Mouse (Mus musculus): ENCODE measurements around the gene Cpn1. TPM values are rescaled to one million over a fixed set of nuclear protein-coding genes. Genes with fewer than 3 reads are reported as not detected.
A peak's percentile ranks its signal among the peaks of the same experiment; 100 is the strongest.

Cpn1 gene
- polyA plus RNA-seq, 1 experiment from 2014 or later: 0.32 TPM

DNA sequence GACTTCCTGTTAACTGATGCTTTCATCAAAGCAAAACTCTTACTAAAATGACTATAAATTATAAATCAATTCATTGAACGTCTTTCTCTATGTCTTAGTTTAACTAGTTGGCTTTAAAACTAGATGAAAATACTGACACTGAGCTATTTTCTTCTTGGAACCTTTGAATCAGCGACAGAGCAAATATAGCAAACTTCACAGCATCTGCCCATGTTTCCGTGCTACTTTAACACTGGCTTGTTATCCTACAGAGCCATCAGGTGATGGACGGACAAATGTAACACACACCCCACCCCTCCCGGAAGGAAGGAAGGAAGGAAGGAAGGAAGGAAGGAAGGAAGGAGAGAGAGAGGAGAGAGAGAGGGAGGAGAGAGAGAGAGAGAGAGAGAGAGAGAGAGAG lies 58.4 kb downstream of the Cpn1 start:
- ATAC-seq (ENCODE audit: low FRiP score): no peak
- H3K27ac ChIP-seq: no peak overlapping the region
- no peak overlapping the region for H3K4me2 ChIP-seq
- no peaks in the 10 kb centered on the region for H3K36me3 ChIP-seq
- no peaks in the 10 kb centered on the region for H3K27me3 ChIP-seq
- WGBS: 80% methylated on average over 5 of the region's 5 CpGs
- no peak overlapping the region for H3K4me3 ChIP-seq
- peaks cover 17% of the 10 kb centered on the region; the same call in 1 of the 2 replicates for H3K4me1 ChIP-seq (replicated peaks)
- H3K9ac ChIP-seq: no peak overlapping the region
- no peaks in the 10 kb centered on the region for H3K9me3 ChIP-seq

DNA sequence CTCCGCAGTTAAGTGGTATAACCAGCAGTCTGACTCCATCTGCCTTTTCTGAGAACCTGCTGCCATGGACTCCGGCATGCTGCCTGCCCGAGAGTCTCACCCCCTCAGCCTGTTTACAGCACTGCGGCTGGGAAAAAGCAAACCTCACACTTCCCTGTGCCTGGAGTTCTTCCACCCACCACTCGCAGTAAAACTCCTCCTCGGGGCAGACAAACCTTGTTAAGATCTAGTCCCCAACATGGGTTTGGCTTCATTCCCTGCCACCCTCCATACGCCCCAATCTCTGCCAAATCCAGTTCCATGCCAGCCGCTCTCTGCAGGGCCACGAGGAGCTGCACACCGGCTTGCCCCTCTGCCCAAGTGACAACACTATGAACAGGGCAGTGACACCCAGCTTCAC lies 59.3 kb downstream of the Cpn1 start:
- Histone ChIP-seq H3K9ac (no peak overlapping the region), H3K27ac (no peak overlapping the region)
- ATAC-seq (ENCODE audit: low FRiP score): no peak

DNA sequence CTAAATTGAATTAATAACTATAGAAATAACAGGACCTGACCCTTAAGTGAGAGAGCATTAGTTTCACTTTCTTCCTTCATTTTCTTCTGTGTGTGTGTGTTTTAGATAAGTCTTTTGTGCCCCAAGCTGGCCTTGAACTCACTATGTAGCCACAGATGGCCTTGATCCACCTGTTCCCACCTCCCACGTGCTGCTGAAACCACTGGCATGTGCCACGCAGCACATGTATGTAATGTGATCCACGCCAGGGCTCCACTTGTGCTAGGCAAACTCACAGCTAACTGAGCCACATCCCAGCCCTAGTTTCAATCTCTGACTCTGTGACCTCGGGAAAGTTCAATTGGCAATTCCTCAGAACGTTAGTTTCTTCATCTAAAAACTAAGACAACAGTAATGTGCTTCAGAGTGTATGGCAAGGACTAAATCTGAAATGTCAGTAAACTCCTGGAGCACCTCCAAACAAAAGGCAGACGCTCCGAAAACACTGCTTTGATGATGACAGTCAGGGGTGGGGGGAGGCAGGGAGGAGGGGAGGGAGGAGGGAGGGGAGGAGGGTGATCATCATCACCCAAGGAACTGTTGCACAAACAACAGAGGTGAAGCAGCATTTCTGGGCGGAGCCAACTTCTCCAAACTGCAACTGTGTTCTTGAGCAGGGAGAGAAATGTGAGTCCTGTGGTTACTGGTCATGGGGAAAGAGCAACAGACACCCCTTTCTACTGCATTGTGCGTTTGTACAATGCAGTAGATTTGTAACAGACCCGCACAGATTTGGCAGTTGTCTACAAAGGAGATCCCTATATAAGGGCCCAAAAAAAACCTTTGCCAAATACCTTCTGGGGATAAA lies 60.0 kb downstream of the Cpn1 start:
- Histone ChIP-seq H3K4me1 (replicated peaks) (peaks cover 17% of the 10 kb centered on the region; the same call in 1 of the 2 replicates), H3K27ac (no peak overlapping the region), H3K9ac (no peak overlapping the region), H3K36me3 (no peaks in the 10 kb centered on the region), H3K9me3 (no peaks in the 10 kb centered on the region), H3K4me3 (no peak overlapping the region), H3K27me3 (no peaks in the 10 kb centered on the region), H3K4me2 (no peak overlapping the region)
- ATAC-seq (ENCODE audit: low FRiP score): no peak
- 76% methylated on average over 10 of the region's 10 CpGs for WGBS

More for the DNA sequence above, 59.3 kb downstream of the Cpn1 start:
- no peaks in the 10 kb centered on the region for H3K36me3 ChIP-seq
- no peaks in the 10 kb centered on the region for H3K27me3 ChIP-seq
- WGBS: 80% methylated on average over 10 of the region's 10 CpGs
- H3K4me2 ChIP-seq: no peak overlapping the region
- no peak overlapping the region for H3K4me3 ChIP-seq
- no peaks in the 10 kb centered on the region for H3K9me3 ChIP-seq
- peaks cover 17% of the 10 kb centered on the region; the same call in 1 of the 2 replicates for H3K4me1 ChIP-seq (replicated peaks)

DNA sequence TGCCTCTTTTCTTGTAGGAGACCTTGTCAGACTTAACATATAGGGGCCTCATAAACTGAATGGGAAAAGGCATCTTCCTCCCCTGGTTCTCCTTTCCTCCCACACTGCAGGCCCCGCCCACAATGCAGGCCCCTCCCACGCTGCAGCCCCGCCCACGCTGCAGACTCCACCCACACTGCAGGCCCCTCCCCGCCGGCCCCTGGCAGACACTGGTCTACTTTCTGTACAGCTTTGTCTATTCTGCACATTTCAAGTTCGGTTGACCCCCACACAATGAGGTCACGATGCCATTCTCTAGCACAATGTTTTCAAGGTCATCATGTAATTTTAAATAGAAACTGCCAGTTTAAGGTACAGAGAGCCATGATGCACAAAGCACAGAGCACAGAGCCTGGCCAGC lies 62.0 kb downstream of the Cpn1 start:
- 73% methylated on average over 8 of the region's 8 CpGs for WGBS
- H3K27me3 ChIP-seq: 0 out of 2 replicates have a peak, but pooled peaks cover 7% of the 10 kb centered on the region
- no peak overlapping the region for H3K27ac ChIP-seq

DNA sequence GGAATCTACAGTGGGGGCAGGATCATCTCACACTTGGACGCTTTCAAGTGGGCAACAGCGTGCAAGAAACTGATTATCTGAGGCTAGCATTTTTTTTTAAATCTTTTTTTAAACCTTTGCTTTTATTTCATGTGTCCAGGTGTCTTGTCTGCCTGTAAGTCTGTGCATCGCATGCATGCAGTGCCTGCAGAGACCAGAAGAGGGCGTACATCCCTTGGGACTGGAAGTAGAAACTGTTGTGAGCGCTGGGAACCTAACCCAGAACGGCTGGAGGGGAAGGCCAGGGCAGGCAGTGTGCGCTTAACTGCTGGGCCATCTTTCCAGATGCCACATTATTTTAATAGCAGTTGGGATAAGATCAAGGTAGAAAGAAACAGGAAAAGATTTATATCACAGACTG lies 63.4 kb downstream of the Cpn1 start:
- H3K27me3 ChIP-seq: 0 out of 2 replicates have a peak, but pooled peaks cover 7% of the 10 kb centered on the region
- H3K4me3 ChIP-seq: no peak overlapping the region
- 95% methylated on average over 7 of the region's 7 CpGs for WGBS
- H3K4me2 ChIP-seq: no peak overlapping the region
- ATAC-seq (ENCODE audit: low FRiP score): no peak
- H3K36me3 ChIP-seq: no peaks in the 10 kb centered on the region
- H3K9me3 ChIP-seq: no peaks in the 10 kb centered on the region
- H3K4me1 ChIP-seq (replicated peaks): peaks cover 16% of the 10 kb centered on the region
- no peak overlapping the region for H3K9ac ChIP-seq
- no peak overlapping the region for H3K27ac ChIP-seq

More for the DNA sequence above, 62.0 kb downstream of the Cpn1 start:
- Histone ChIP-seq H3K9me3 (no peaks in the 10 kb centered on the region), H3K4me2 (no peak overlapping the region), H3K36me3 (no peaks in the 10 kb centered on the region), H3K4me3 (no peak overlapping the region), H3K4me1 (replicated peaks) (peaks cover 16% of the 10 kb centered on the region), H3K9ac (no peak overlapping the region)
- no peak for ATAC-seq (ENCODE audit: low FRiP score)

DNA sequence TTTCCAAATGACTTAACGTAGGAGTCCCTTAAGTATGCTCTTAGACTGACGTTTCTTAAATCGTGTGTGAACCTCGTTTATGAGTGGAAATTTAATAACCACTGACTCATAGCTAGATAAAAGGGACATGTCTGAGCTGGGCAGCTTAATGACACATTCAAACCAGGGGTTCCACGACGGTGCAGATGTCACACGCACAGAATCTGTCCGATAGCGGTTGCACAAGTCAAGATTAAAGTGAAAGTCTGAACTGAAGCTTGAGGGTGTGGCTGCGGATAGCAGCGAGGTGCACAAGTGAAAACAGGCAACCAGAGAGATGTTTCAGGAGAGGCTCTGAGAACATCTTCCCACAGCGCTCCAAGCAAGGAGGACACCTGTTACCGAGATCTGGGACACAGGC lies 64.9 kb downstream of the Cpn1 start:
- no peaks in the 10 kb centered on the region for H3K9me3 ChIP-seq
- WGBS: 65% methylated on average over 13 of the region's 13 CpGs
- ATAC-seq (ENCODE audit: low FRiP score): no peak
- no peak overlapping the region for H3K4me2 ChIP-seq
- H3K27me3 ChIP-seq: 0 out of 2 replicates have a peak, but pooled peaks cover 7% of the 10 kb centered on the region
- no peak overlapping the region for H3K27ac ChIP-seq
- H3K9ac ChIP-seq: no peak overlapping the region
- H3K4me1 ChIP-seq (replicated peaks): peaks cover 16% of the 10 kb centered on the region
- H3K4me3 ChIP-seq: no peak overlapping the region
- H3K36me3 ChIP-seq: no peaks in the 10 kb centered on the region

DNA sequence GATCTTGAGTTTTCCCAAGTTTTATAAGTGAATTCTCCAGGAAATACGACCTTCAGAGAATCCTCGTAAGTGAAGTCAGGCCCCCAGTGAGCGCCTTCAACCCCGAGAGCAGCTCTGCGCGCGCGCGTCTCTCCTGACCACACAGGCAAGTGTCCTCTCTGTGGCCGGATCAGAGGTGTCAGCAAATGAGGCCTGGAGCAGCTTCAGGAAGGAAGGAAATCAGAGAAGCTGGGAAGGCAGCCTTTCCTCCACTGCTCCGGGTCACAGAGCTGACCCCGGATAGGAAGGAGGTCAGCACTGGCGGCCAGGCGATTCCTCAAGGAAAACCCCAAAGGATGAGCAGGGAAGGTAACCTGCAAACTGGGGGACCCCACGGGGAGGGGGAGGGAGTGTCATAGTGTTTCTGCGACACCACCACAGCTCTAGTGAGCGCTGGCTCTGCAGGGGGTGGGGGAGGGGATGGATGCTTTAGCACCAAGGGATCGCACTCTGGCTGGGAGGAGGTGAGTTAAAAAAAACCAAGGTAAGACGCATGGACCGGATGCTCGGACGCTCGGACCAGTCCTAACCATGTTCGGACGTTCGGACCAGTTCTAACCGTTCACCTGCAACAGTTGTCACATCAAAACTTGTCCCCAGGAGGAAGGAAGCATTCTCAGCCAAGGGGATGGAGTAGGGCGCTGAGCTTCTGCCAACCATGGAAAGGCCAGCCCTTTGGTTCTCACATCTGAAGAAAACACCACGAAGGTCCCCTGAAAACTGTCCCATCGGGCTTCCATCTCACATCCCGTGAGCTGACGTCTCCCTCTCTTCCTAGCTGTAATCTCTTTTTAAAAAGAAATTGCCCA lies 65.7 kb downstream of the Cpn1 start:
- Histone ChIP-seq H3K36me3 (no peaks in the 10 kb centered on the region), H3K9ac (peak overlapping the region; percentile 29; the same call in 1 of the 2 replicates), H3K9me3 (no peaks in the 10 kb centered on the region), H3K27me3 (0 out of 2 replicates have a peak, but pooled peaks cover 7% of the 10 kb centered on the region), H3K4me3 (no peak overlapping the region), H3K27ac (no peak overlapping the region), H3K4me2 (peak overlapping the region; percentile 15), H3K4me1 (replicated peaks) (peaks cover 15% of the 10 kb centered on the region)
- no peak for ATAC-seq (ENCODE audit: low FRiP score)
- 18% methylated on average over 32 of the region's 32 CpGs for WGBS

DNA sequence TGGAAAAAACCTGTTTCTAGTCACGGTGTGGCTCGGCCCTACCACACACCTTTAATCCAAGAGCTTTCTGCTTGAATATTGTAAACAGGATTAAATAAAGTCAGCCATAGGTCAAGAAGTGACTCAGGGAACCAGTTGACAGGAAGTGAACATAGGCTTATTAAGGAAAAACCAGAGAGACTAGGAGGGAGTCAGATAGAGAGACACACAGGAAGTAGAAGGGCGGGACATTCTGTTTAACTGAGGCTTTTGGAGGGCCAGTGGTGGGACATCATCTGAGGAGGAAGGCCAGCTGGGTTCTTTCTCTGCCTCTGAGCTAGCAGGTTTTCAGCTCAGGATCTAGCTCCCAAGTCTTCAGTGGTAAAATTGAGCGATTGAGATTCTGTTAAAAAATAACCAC lies 66.5 kb downstream of the Cpn1 start:
- no peak for ATAC-seq (ENCODE audit: low FRiP score)
- Histone ChIP-seq H3K27ac (no peak overlapping the region), H3K4me2 (no peak overlapping the region), H3K9ac (no peak overlapping the region), H3K4me1 (replicated peaks) (peaks cover 9% of the 10 kb centered on the region), H3K36me3 (no peaks in the 10 kb centered on the region), H3K27me3 (0 out of 2 replicates have a peak, but pooled peaks cover 7% of the 10 kb centered on the region), H3K9me3 (no peaks in the 10 kb centered on the region), H3K4me3 (no peak overlapping the region)
- 94% methylated on average over 4 of the region's 4 CpGs for WGBS

DNA sequence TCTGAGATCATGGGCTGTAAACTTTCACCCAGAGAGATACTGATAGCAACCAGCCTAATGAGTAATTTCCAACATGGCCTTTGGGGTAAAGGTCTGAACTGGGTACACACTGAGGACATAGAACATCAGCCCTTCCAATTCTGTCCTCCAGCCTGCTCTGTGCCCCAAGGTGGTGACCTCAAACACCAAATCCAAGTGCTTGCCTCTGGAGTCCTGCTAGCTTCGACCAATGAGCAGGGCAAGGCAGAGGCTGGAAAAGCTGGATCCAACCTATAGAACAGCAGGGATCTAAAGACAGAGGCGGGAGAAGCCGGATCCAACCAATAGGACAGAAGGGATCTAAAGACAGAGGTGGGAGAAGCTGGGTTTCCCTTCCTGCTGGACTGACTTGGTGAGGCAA lies 67.5 kb downstream of the Cpn1 start:
- Histone ChIP-seq H3K4me3 (no peak overlapping the region), H3K4me1 (replicated peaks) (peaks cover 9% of the 10 kb centered on the region), H3K9ac (no peak overlapping the region), H3K4me2 (no peak overlapping the region), H3K9me3 (no peaks in the 10 kb centered on the region), H3K36me3 (no peaks in the 10 kb centered on the region), H3K27ac (no peak overlapping the region), H3K27me3 (0 out of 2 replicates have a peak, but pooled peaks cover 7% of the 10 kb centered on the region)
- 80% methylated on average over 3 of the region's 3 CpGs for WGBS
- no peak for ATAC-seq (ENCODE audit: low FRiP score)

DNA sequence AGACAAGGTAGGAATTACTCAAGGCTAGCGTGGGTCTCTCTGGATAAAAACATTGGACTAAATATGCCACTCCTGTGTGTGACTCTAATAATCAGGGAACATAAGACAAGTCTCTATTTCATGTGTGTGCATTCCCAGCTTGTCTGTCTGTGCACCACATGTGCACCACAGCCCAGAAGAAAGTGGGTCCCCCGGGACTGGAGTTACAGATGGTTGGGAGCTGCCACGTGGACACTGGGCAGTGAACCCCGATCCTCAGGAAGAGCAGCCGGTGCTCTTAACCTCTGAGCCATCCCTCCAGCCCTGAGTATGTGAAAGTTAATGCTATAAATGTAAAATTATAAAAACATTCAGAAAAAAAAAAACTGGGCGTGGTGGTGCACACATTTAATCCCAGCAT lies 68.6 kb downstream of the Cpn1 start:
- no peak overlapping the region for H3K4me3 ChIP-seq
- H3K4me2 ChIP-seq: no peak overlapping the region
- 82% methylated on average over 6 of the region's 6 CpGs for WGBS
- H3K36me3 ChIP-seq: no peaks in the 10 kb centered on the region
- H3K27ac ChIP-seq: no peak overlapping the region
- no peak overlapping the region for H3K9ac ChIP-seq
- H3K9me3 ChIP-seq: no peaks in the 10 kb centered on the region
- no peak for ATAC-seq (ENCODE audit: low FRiP score)
- H3K27me3 ChIP-seq: 0 out of 2 replicates have a peak, but pooled peaks cover 7% of the 10 kb centered on the region
- peaks cover 9% of the 10 kb centered on the region for H3K4me1 ChIP-seq (replicated peaks)

DNA sequence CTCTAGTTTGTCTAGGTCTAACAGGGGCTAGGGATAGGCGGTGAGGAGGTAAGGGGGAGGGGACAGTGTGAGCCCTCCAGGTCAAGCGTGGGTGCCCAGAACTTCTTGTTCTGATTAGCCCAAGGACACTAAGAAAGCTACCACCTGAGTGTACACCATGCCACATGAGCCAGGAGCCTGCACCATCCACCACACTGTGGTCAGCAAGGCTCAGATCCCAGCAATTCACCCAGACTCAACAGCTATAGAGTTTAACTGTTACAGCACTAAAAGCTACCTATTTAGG lies 69.0 kb downstream of the Cpn1 start:
- H3K9me3 ChIP-seq: no peaks in the 10 kb centered on the region
- no peak overlapping the region for H3K27ac ChIP-seq
- H3K4me2 ChIP-seq: no peak overlapping the region
- H3K4me1 ChIP-seq (replicated peaks): peaks cover 9% of the 10 kb centered on the region
- H3K9ac ChIP-seq: no peak overlapping the region
- H3K4me3 ChIP-seq: no peak overlapping the region
- H3K27me3 ChIP-seq: 0 out of 2 replicates have a peak, but pooled peaks cover 7% of the 10 kb centered on the region
- 76% methylated on average over 2 of the region's 2 CpGs for WGBS
- H3K36me3 ChIP-seq: no peaks in the 10 kb centered on the region
- ATAC-seq (ENCODE audit: low FRiP score): no peak

DNA sequence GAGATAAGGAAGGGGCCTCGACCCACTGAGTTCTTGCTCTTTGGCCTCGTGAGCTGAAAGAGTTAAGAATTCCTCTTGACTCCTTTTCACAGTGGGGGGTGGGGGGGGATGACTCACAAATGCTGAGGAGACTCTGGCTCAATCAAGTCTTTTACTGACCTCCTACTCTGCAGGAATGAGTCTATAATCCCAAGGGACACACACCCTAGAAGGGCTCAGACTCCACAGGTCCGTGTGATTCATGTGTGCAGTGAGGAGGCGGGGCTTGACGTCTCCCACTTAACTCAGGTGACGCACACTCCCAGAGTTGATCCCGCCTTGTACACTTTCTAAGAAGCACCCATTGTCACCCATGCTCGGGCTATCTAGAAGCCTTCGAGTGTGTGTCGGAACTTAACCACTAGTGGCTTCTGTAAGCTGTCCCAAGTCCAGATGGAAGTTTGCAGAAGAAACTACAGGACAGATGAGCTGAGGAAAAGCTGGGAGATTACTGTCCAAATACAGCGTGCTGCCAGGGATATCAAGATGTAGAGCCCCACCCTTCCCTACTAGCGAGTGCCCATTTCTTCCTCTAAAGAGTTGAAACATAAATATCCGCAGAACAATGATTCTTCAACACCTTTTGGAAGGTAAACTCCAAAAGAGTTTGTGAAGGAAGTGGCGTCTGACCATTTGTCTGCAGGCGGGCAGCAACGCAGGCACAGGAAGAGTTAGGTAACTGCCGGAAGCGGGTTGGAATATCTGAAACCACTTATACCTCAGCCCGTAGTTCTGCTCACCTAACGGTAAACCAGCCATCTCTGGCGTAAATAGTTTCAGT lies 69.6 kb downstream of the Cpn1 start:
- H3K27ac ChIP-seq: no peak overlapping the region
- no peak for ATAC-seq (ENCODE audit: low FRiP score)
- H3K9ac ChIP-seq: no peak overlapping the region
- 0 out of 2 replicates have a peak, but pooled peaks cover 7% of the 10 kb centered on the region for H3K27me3 ChIP-seq
- H3K36me3 ChIP-seq: no peaks in the 10 kb centered on the region
- H3K4me3 ChIP-seq: no peak overlapping the region
- H3K4me1 ChIP-seq (replicated peaks): peaks cover 9% of the 10 kb centered on the region
- H3K4me2 ChIP-seq: no peak overlapping the region
- no peaks in the 10 kb centered on the region for H3K9me3 ChIP-seq
- 78% methylated on average over 21 of the region's 21 CpGs for WGBS
